Mouse (Mus musculus): ENCODE results near the gene Ppp1r14a. TPM values are rescaled to one million over a fixed set of nuclear protein-coding genes. Genes with fewer than 3 reads are reported as not detected.

The Ppp1r14a gene
- polyA plus RNA-seq, 1 experiment: 21.3 TPM

GRCm38 (mm10) chr7:29303738-29304462, 14.8 kb downstream of the Ppp1r14a start, which contains the start of gene Dpf1:
Dpf1 (plus strand) TSS chr7:29303951.
- DNase-seq (ENCODE audit: low read depth): no peak

GRCm38 (mm10) chr7:29304463-29305262, 15.6 kb downstream of the Ppp1r14a start:
- DNase-seq (ENCODE audit: low read depth): no peak

- no peak for DNase-seq (ENCODE audit: low read depth)
Measured at GRCm38 (mm10) chr7:29305263-29305988, 16.3 kb downstream of the Ppp1r14a start.

GRCm38 (mm10) chr7:29306108-29306507, 17.0 kb downstream of the Ppp1r14a start:
- DNase-seq (ENCODE audit: low read depth): no peak

GRCm38 (mm10) chr7:29306619-29307018, 17.5 kb downstream of the Ppp1r14a start:
- no peak for DNase-seq (ENCODE audit: low read depth)

- DNase-seq (ENCODE audit: low read depth): no peak
Measured at GRCm38 (mm10) chr7:29307350-29308104, 18.4 kb downstream of the Ppp1r14a start.

- DNase-seq (ENCODE audit: low read depth): no peak
Measured at GRCm38 (mm10) chr7:29309221-29309721, 20.2 kb downstream of the Ppp1r14a start.

- no peak for DNase-seq (ENCODE audit: low read depth)
Measured at GRCm38 (mm10) chr7:29309749-29310148, 20.6 kb downstream of the Ppp1r14a start.

GRCm38 (mm10) chr7:29313051-29313450, 23.9 kb downstream of the Ppp1r14a start:
- DNase-seq (ENCODE audit: low read depth): no peak

GRCm38 (mm10) chr7:29313572-29314261, 24.6 kb downstream of the Ppp1r14a start:
- no peak for DNase-seq (ENCODE audit: low read depth)

- DNase-seq (ENCODE audit: low read depth): no peak
Measured at GRCm38 (mm10) chr7:29314844-29315628, 25.9 kb downstream of the Ppp1r14a start.

GRCm38 (mm10) chr7:29316137-29316734, 27.1 kb downstream of the Ppp1r14a start:
- DNase-seq (ENCODE audit: low read depth): no peak

- DNase-seq (ENCODE audit: low read depth): no peak
Measured at GRCm38 (mm10) chr7:29316976-29317375, 27.9 kb downstream of the Ppp1r14a start.

GRCm38 (mm10) chr7:29317558-29317957, 28.4 kb downstream of the Ppp1r14a start:
- DNase-seq (ENCODE audit: low read depth): no peak

GRCm38 (mm10) chr7:29318115-29318911, 29.2 kb downstream of the Ppp1r14a start:
- DNase-seq (ENCODE audit: low read depth): no peak

- DNase-seq (ENCODE audit: low read depth): no peak
Measured at GRCm38 (mm10) chr7:29319337-29320307, 30.5 kb downstream of the Ppp1r14a start.

- DNase-seq (ENCODE audit: low read depth): no peak
Measured at GRCm38 (mm10) chr7:29327087-29327486, 38.0 kb downstream of the Ppp1r14a start.

Data from gonadal fat pad, adult 2 months (tissue).